Mouse (Mus musculus) lung, postnatal 10 days (tissue): ENCODE results near the gene Syt7.
A peak's percentile ranks its signal among the peaks of the same experiment; 100 is the strongest.

Source experiments
- DNase-seq: peaks from one replicate; pipeline ENCODE4 v3.0.0; 2021

Gene Syt7

DNA sequence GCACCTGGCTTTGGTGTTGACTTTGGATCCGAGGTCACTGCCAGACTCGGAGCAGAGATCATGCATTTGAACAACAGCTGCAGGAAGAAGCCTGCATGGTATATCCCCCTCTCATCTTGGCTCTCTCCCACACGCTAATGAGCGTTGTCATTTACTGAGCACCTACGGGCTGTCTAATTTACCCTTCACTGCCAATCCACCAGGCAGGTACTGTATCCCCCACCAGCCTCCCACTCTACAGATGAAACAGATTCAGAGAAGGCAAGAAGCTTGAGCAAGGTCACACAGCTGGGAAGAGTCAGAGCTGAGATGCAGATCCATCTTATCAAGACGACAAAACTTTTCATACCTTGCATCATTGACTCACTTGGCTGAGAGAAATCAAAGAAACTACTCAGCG lies 72.7 kb downstream of the Syt7 start:
- no peak for DNase-seq

DNA sequence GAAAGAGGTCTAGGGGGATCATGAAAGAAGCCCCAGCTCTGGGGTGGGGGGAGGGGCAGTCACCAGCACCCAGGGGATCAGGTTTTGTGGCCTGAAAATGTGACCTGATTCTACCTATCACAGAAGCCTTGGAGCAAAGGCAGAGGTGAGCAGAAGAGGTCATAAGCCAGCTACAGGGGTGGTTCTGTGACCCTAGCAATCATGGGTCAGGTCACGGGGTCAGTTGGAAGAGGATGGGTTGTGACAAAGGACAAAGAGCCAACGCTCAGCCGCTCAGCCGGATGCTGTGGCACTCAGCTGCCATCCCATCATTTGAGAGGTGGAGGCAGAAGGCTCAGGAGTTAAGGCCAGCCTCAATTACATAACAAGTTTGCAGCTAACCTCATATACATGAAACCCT lies 75.5 kb downstream of the Syt7 start:
- no peak for DNase-seq

DNA sequence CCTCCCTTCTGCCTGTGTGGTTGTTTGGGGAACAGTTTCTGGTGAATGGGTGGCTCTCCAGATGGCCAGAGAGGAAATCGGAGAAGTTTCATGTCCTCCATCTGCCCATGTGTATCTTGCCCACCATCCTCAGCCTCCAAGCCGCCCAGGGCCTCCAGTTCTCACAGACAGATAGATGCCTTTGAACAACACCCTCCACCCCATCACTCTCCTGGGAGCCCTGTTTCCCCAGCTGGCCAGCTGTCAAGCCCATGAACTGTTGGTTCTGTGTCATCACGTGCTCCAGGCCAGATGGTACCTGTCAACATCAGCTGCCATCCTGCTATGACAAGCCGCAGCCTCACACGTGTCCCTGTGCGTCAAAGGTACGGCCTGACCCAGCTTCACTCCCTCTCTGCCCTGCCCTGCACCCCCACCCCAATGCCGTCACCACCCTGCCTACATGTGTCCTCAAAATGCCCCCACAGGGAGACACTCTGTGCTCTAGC lies 80.3 kb downstream of the Syt7 start:
- DNase-seq, result peak; percentile 76

DNA sequence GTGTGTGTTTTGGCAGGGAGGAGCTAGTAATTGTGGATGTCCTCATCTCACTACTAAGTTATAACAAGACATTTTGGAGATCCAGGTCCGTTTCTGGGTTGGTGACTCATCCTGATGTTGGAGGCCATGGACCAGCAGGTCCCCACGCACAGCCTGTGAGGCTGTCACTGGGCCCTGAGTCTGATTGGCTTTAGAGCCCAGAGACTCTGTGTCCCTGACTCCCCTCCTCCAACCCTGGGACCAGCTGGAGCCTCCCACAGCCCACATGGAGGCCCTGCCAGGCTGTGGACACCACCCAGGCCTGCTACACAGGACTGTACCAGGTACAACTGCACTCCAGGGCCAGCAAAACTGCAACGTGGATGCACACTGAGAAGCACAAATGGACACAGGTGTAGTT lies 84.1 kb downstream of the Syt7 start:
- DNase-seq, result no peak

DNA sequence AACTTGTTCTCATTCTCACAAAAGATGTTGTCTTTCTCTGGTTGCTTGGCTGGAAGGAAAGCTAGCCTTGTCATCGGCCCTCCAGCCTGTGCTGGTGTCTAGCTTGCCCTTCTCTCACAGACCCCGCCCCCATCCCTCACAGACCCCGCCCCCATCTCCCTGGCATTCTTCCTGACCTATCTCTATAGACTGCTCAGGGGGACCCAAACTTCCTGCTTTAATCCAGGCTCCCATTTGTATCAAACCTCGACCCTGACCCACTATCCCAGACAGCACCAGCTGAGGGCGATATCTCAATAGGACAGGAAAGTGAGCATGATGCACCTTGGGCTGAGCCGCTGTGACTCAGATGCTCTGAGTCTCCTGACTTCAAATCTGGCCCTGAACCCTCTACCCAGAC lies 84.9 kb downstream of the Syt7 start:
- DNase-seq, result no peak

DNA sequence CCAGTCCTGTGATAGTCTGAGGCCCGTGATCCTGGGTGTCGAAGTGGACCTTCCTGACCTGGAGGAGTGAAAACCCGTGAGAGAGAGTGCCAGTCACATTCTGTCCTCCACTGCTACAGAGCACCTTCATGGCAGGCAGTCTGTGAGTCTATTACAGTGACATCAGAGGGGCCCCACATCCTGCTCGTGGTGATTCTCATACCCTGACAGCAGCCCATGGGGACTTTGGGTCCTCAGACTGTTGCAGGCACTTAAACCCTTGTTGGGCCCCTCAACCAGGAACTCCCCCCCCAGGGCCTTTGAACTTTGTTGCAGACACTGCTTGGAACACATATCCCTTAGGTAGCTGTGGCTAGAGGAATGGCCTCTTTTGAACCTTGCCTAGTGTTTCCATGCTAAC lies 90.7 kb downstream of the Syt7 start:
- no peak for DNase-seq

DNA sequence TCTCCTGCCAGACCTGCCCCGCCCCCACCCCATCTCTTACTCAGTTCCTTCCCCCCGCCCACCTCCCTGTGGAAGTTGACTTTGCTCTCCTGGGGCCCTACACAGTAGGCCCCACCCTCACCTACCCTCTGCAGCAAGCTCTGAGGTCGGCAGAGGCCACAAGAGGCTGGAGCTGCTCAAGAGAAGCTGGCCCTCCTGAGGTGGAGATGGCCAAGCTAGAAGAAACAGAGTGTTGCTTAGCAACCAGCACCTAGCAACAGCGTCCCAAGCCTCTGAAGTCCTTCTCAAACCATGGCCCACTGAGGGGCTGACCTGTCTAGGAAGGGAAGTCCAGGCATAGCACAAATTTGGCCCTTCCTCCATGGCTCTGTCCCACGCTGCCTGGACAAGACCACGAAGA lies 93.8 kb downstream of the Syt7 start, which contains the start of gene Ppp1r32:
Gene Ppp1r32 (minus strand): TSS at position 226 of the 400 bp plus-strand sequence.
- DNase-seq, result peak; percentile 19

DNA sequence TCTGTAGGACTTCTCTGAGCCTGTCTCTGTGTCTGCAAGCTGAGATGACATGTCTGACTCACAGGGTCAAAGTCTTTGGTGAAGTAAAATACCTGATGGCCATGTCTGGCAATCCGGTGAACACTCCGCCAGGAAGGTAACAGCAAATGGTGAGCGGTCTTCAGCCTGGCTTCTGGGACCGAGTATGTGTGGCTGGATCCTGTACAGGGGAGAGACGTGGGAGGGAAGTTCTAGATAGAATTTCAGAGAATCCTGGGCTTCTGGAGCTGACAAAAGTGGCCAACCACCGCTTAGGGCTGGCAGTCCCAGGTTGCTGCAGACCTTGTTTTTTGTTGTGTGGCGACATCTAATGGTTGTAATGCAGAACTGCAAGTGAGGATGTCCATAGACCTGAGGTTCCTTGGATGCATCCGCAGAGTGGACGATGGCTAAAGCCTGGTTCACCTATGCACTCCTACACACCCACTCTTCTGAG lies 97.4 kb downstream of the Syt7 start:
- peak; percentile 76 for DNase-seq

DNA sequence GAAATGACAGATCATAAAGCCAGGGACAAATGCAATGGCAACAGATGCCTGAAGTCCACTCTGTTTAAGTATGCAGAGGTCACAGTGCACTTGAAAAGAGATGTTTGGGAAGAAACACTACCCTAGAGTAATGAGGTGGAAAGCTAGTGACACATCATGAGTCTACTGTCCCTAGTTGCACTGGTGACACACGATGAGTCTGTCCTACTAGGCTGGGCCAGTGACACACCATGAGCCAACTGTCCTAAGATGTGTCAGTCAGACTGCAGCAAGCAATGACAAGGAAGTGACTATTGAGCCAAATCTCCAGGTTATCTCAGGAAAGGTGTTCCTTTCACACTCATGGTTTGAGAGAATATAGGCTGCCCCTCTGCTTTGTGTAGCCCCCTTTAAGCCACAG lies 106.8 kb downstream of the Syt7 start:
- DNase-seq, result no peak

DNA sequence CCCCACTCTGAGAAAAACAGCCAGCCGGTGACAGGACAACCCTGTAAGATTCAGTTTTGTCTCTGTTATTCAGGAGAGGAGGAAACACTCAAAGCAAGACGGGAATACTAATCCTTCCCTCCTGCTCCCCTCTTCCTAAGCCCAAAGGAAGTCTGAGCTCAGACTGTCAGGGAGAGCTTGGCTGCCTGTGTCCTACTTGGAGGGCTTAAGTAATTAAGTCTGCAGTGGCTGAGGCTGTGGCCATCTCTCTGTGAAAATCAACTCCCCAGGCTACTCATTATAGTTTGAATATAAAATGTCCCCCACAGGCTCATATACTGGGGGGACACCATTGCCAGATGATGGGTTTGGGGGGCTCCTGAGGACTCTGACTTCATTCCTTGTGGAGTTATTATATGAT lies 108.1 kb downstream of the Syt7 start:
- DNase-seq, result no peak

DNA sequence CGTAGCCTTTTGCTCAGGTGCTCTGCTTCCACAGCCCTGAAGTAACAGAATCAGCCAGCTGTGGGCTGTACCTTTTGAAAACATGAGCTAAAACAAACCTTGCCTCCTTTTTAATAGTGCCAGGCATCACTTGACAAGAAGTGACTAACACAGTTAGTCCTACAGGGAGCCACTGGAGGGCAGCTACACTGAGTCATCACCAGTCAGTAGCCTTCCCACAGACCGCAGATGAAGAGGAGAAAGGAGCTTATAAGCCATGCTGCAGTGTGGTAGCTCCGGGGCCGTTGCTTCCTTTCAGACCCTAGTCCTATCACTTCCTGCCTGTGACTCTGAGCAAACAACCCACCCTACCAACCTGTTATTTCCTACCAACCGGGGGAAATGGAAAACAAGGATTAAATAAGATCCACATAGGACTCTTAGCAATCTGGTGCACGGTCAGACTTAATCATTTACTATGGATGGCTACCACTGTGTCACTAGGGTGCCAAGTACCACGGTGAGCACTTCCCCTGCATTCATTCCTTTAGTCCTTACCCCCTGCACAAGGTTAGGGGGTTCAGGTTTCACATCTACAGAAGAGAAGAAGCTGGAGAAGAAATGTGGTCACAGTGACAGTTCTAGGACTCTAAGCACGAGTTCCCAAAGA lies 108.7 kb downstream of the Syt7 start:
- no peak for DNase-seq

DNA sequence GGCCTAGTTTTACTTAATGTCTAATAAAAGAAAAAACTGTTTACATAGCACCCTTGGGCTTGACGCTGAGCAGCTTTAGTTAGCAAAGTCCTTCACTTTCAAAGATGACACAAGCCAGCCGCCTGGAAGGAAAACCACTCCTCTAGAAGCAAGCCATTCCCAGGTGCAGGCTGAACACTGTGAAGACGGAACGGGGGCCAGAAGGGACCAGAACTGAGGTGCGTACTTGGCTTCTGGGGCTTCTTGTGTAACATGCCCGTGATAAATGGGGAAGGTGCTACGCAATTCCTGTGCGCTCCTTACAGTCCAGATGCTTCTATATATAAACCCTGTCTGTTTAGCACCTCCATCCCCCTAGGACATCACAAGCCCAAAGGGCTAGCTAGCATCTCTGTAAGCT lies 111.7 kb downstream of the Syt7 start:
- DNase-seq, result no peak

DNA sequence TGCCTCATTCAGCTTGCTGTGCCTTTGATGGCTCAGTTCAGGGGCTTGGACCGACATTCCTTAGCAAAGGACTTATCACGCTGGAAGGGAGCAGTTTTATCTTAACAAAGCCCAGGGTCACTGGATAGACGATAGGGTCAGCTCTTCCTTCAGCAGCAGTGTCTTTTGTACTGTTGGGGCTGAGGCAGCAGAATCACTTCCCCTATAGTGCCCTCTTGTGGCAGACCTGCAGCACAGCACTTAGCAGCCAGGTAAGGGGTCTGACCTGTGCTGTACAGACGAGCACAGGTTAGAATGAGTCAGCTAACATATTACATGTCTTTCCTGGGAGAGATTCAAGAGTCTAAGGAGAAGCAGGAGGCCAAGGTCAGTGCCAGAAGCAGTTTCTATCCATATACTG lies 113.7 kb downstream of the Syt7 start:
- peak; percentile 48 for DNase-seq
